Mouse (Mus musculus) E14TG2a.4 (cell line): ENCODE measurements around the gene Crym.

Experiments
- CTCF ChIP-seq: conservative IDR thresholded peaks from 2 replicates; pipeline ENCODE4 v1.5.1; 2014; ENCODE audit warnings: low read length
- NANOG ChIP-seq: IDR thresholded peaks from 2 replicates; pipeline ENCODE4 v1.6.1; 2014; ENCODE audit warnings: borderline replicate concordance, low read length, mixed read lengths

DNA sequence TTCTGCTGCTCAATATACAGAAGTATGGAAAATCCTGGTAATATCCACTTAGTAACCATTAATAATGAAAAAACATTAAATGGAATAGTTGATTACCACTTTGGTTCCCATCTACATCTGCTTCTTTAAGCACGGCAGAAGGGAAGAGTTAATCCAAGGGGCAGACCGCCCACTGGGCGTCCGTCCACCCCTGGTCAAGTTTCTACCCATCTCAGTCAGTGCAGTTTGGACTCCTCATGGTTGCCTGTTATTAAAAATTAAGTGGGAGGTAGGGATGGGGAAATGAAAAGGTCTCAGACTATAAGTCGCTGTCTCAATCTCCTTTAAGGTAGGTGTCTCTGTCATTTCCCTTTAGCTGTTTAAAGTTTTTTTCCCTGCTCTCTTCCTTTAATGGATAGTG is 13.0 kb downstream of the Crym start:
- TF ChIP-seq CTCF (no peak), NANOG (no peak)
